Mouse (Mus musculus): ENCODE data around the gene 2210011C24Rik. TPM values are rescaled to one million over a fixed set of nuclear protein-coding genes. Genes with fewer than 3 reads are reported as not detected.
"Not testable (repeated sequence)": the region's sequence is repeated elsewhere in the genome, so short reads cannot be mapped to it uniquely, and the experiment has no call there.

2210011C24Rik gene
- polyA plus RNA-seq, 1 experiment from 2014 or later: 9.0 TPM

GRCm38 (mm10) chr8:84008362-84008761 lies 3.6 kb downstream of the 2210011C24Rik start:
- no peak overlapping the region for H3K27ac ChIP-seq (ENCODE audit: low read length)
- H3K4me1 ChIP-seq (ENCODE audit: insufficient read depth, low read length): peaks cover 34% of the 10 kb centered on the region
- no peak for ATAC-seq (ENCODE audit: low FRiP score, low TSS enrichment)
- no peak overlapping the region for H3K4me3 ChIP-seq (ENCODE audit: low read length)
- H3K9ac ChIP-seq (replicated peaks; ENCODE audit: low read length): no peak overlapping the region
- no peaks in the 10 kb centered on the region for H3K9me3 ChIP-seq (ENCODE audit: low read length)
- no peak overlapping the region for H3K4me2 ChIP-seq (replicated peaks; ENCODE audit: low read depth, low read length)
- peaks cover 33% of the 10 kb centered on the region for H3K27me3 ChIP-seq (ENCODE audit: insufficient read depth, low read length)
- H3K36me3 ChIP-seq (ENCODE audit: insufficient read depth, low read length): no peaks in the 10 kb centered on the region
- 26% methylated on average over 7 of the region's 7 CpGs for WGBS

DNA sequence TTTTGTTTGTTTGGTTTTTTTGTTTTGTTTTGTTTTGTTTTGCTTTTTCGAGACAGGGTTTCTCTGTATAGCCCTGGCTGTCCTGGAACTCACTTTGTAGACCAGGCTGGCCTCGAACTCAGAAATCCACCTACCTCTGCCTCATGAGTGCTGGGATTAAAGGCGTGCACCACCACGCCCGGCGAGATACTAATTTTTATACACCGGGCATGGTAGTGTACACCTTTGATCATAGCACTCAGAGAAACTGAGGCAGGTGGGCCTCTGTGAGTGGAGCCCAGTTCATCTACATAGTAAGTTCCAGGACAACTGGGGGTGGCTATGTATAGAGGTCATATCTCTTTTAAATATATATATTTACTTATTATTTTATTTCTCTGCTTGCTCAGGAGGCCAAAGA lies 6.5 kb downstream of the 2210011C24Rik start:
- not testable (repeated sequence) for H3K4me2 ChIP-seq (replicated peaks; ENCODE audit: low read depth, low read length); H3K9ac ChIP-seq (replicated peaks; ENCODE audit: low read length); H3K4me3 ChIP-seq (ENCODE audit: low read length); H3K27me3 ChIP-seq (ENCODE audit: insufficient read depth, low read length); ATAC-seq (ENCODE audit: low FRiP score, low TSS enrichment); H3K27ac ChIP-seq (ENCODE audit: low read length); H3K36me3 ChIP-seq (ENCODE audit: insufficient read depth, low read length); H3K9me3 ChIP-seq (ENCODE audit: low read length)
- WGBS: 91% methylated on average over 7 of the region's 7 CpGs
- H3K4me1 ChIP-seq (ENCODE audit: insufficient read depth, low read length): peaks cover 26% of the 10 kb centered on the region

GRCm38 (mm10) chr8:84004533-84005201 lies 7.3 kb downstream of the 2210011C24Rik start:
- Histone ChIP-seq H3K9me3 (ENCODE audit: low read length) (no peaks in the 10 kb centered on the region), H3K4me1 (ENCODE audit: insufficient read depth, low read length) (peaks cover 24% of the 10 kb centered on the region), H3K4me3 (ENCODE audit: low read length) (peak overlapping the region; percentile 60), H3K36me3 (ENCODE audit: insufficient read depth, low read length) (peaks cover 17% of the 10 kb centered on the region), H3K4me2 (replicated peaks; ENCODE audit: low read depth, low read length) (peak overlapping the region; percentile 67), H3K27ac (ENCODE audit: low read length) (peak overlapping the region; percentile 90), H3K9ac (replicated peaks; ENCODE audit: low read length) (peak overlapping the region; percentile 68), H3K27me3 (ENCODE audit: insufficient read depth, low read length) (no peaks in the 10 kb centered on the region)
- ATAC-seq (ENCODE audit: low FRiP score, low TSS enrichment): peak; percentile 84
- WGBS: 1% methylated on average over 30 of the region's 30 CpGs

DNA sequence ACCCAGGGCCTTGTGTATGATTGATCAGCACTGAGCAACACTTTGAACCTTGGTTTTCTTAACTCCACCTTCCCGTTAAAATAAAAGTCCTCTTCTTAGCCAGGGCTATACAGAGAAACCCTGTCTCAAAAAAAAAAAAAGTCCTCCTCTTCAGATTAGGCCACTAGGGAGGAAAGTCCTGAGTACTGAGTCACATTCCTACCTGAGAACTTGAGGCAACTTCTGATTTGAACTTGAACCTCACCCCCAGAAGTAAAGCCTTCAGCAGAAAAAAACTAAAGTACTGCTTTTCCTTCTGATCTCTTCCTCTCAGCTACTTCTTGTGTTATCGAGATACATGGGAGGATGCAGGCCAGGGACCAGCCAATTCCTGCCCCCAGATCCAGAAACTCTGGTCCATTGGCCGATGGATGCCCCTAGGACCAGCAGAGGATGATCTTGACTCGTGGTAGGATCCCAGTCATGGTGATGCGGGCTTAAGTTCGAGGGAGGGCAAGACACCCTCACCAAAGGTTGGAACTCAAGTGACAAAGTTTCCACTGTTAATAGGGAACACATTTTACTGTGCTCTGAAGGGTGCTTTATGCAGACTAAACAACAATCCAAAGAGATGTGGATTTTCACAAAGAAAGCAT lies 8.2 kb downstream of the 2210011C24Rik start:
- no peaks in the 10 kb centered on the region for H3K9me3 ChIP-seq (ENCODE audit: low read length)
- H3K27ac ChIP-seq (ENCODE audit: low read length): peak overlapping the region; percentile 90; the same call in 1 of the 2 replicates
- WGBS: 73% methylated on average over 6 of the region's 6 CpGs
- peak overlapping the region; percentile 60 for H3K4me3 ChIP-seq (ENCODE audit: low read length)
- H3K4me1 ChIP-seq (ENCODE audit: insufficient read depth, low read length): peaks cover 33% of the 10 kb centered on the region
- peak overlapping the region; percentile 68; the same call in 1 of the 2 replicates for H3K9ac ChIP-seq (replicated peaks; ENCODE audit: low read length)
- ATAC-seq (ENCODE audit: low FRiP score, low TSS enrichment): no peak
- H3K4me2 ChIP-seq (replicated peaks; ENCODE audit: low read depth, low read length): peak overlapping the region; percentile 67
- no peaks in the 10 kb centered on the region for H3K27me3 ChIP-seq (ENCODE audit: insufficient read depth, low read length)
- H3K36me3 ChIP-seq (ENCODE audit: insufficient read depth, low read length): peaks cover 18% of the 10 kb centered on the region

DNA sequence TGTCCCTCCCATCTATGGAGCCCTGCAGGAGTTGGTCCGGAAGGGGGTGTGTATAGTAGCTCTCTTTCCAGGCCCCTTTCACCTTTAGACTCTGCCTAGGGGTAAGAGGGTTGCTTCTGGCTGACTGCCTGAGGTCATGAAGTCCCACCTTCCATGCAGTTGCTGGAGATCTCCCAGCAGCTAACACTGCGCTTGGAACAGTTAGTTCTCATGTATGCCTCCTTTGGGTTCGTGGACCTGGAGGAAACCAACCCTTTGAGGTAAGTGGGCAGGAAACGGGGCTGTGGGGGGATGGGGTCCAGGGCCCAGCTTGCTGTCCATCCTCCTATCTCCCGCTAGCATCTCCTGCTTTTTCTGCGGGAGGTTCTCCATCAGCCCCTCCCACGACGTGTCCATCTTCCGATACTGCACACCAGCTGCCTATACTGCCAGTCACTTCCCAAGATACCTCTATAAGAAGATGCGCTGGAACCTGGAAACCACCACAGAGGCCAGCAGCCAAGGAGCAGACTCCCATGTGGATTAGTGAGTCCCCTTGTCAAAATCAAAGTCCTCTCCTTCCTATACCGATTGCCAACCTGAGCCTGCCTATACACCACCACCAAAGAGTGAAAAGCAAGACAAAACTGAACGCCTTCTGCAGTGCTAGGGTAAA lies 8.9 kb downstream of the 2210011C24Rik start:
- ATAC-seq (ENCODE audit: low FRiP score, low TSS enrichment): no peak
- no peak overlapping the region for H3K4me2 ChIP-seq (replicated peaks; ENCODE audit: low read depth, low read length)
- H3K27ac ChIP-seq (ENCODE audit: low read length): no peak overlapping the region
- peaks cover 18% of the 10 kb centered on the region for H3K36me3 ChIP-seq (ENCODE audit: insufficient read depth, low read length)
- 65% methylated on average over 12 of the region's 12 CpGs for WGBS
- no peak overlapping the region for H3K9ac ChIP-seq (replicated peaks; ENCODE audit: low read length)
- H3K9me3 ChIP-seq (ENCODE audit: low read length): no peaks in the 10 kb centered on the region
- no peak overlapping the region for H3K4me3 ChIP-seq (ENCODE audit: low read length)
- peaks cover 34% of the 10 kb centered on the region for H3K4me1 ChIP-seq (ENCODE audit: insufficient read depth, low read length)
- H3K27me3 ChIP-seq (ENCODE audit: insufficient read depth, low read length): no peaks in the 10 kb centered on the region

DNA sequence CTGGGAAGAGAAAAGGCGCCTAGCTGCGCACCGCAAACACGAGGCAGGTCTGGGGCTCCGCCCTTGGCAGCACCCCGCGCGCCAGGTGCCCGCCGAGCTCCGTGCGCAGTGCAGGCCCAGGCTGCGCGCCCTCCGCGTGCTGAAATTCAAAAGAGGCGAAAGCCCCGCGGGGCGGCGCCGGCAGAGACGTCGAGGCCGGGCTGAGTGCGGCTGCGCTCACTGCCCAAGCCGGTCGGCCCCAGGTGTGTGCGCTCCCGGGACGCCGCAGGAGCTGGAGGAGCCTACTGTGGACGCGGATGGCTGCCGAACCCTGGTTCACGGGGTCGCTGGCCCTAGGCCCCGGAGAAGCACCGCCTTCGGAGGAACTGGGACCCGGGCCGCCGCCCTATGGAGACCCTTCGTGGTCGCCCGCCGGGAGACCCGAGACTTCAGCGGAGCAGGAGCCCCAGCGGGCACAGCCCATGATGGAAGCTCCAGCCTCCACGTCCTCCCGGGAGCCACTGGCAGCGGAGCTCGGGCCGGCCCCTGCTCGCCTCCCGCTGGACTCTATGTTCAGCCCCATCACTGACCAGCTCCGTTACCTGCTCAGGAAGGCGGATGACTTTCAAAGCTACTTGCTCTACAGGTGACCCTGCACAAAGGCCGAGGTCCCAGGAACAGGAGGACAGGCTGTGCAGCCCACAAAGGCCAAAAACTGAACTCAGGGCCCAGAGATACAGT lies 10.5 kb downstream of the 2210011C24Rik start, which contains the start of gene 1700067K01Rik:
Gene 1700067K01Rik, plus strand, starts transcription at position 222 of the 720 bp plus-strand sequence.
- H3K4me1 ChIP-seq (ENCODE audit: insufficient read depth, low read length): peaks cover 34% of the 10 kb centered on the region
- peaks cover 18% of the 10 kb centered on the region for H3K36me3 ChIP-seq (ENCODE audit: insufficient read depth, low read length)
- 0 out of 2 replicates have a peak within 1 kb of the TSS, but pooled peaks have one; percentile 1 for H3K9ac ChIP-seq (replicated peaks; ENCODE audit: low read length)
- 33% methylated on average over 61 of the region's 61 CpGs for WGBS
- peak within 1 kb of the TSS; percentile 28 for H3K4me2 ChIP-seq (replicated peaks; ENCODE audit: low read depth, low read length)
- H3K9me3 ChIP-seq (ENCODE audit: low read length): no peaks in the 10 kb centered on the region
- H3K27me3 ChIP-seq (ENCODE audit: insufficient read depth, low read length): no peaks in the 10 kb centered on the region
- no peak within 1 kb of the TSS for H3K27ac ChIP-seq (ENCODE audit: low read length)
- no peak within 1 kb of the TSS for H3K4me3 ChIP-seq (ENCODE audit: low read length)
- no peak for ATAC-seq (ENCODE audit: low FRiP score, low TSS enrichment)

GRCm38 (mm10) chr8:83999825-84000224 lies 12.1 kb downstream of the 2210011C24Rik start:
- Histone ChIP-seq H3K4me1 (ENCODE audit: insufficient read depth, low read length) (peaks cover 36% of the 10 kb centered on the region), H3K27me3 (ENCODE audit: insufficient read depth, low read length) (no peaks in the 10 kb centered on the region), H3K36me3 (ENCODE audit: insufficient read depth, low read length) (peaks cover 21% of the 10 kb centered on the region), H3K9me3 (ENCODE audit: low read length) (no peaks in the 10 kb centered on the region), H3K9ac (replicated peaks; ENCODE audit: low read length) (no peak overlapping the region), H3K4me3 (ENCODE audit: low read length) (no peak overlapping the region), H3K4me2 (replicated peaks; ENCODE audit: low read depth, low read length) (no peak overlapping the region), H3K27ac (ENCODE audit: low read length) (no peak overlapping the region)
- 90% methylated on average over 2 of the region's 2 CpGs for WGBS
- ATAC-seq (ENCODE audit: low FRiP score, low TSS enrichment): no peak

DNA sequence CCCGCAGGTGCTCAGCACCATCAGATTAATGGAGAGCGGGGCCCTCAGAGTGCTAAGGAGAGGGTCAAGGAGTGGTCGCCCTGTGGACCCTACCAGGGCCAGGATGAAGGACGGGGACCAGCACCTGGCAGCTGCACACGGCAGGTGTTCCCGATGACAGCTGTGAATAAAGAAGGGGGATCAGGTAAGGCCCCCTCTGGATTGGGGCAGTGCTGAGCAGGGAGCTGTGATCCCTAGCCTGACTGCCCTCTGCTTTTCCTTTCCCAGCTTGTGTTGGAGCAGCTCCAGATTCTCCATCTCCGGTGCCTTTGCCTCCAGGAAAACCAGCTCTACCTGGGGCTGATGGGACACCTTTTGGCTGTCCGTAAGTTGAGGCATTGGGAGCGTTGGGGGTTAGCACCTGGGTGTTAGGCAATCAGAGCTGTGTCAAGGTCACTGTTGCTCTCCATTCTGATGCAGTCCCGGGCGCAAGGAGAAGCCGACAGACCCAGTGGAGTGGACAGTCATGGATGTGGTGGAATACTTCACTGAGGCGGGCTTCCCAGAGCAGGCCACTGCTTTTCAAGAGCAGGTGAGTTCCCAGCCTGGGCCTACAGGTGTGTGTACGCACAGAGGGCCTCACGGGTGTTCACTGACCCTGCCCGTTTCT lies 12.8 kb downstream of the 2210011C24Rik start:
- Histone ChIP-seq H3K4me1 (ENCODE audit: insufficient read depth, low read length) (peaks cover 33% of the 10 kb centered on the region), H3K4me2 (replicated peaks; ENCODE audit: low read depth, low read length) (peak overlapping the region; percentile 83), H3K9ac (replicated peaks; ENCODE audit: low read length) (peak overlapping the region; percentile 88), H3K27ac (ENCODE audit: low read length) (0 out of 2 replicates have a peak overlapping the region, but pooled peaks have one; percentile 7), H3K27me3 (ENCODE audit: insufficient read depth, low read length) (no peaks in the 10 kb centered on the region), H3K4me3 (ENCODE audit: low read length) (peak overlapping the region; percentile 78), H3K9me3 (ENCODE audit: low read length) (no peaks in the 10 kb centered on the region), H3K36me3 (ENCODE audit: insufficient read depth, low read length) (peaks cover 24% of the 10 kb centered on the region)
- WGBS: 55% methylated on average over 16 of the region's 16 CpGs
- no peak for ATAC-seq (ENCODE audit: low FRiP score, low TSS enrichment)
